Mouse (Mus musculus) lung, postnatal 14 days (tissue): ENCODE results near the gene Aoc3.
"Not testable (repeated sequence)": the region's sequence is repeated elsewhere in the genome, so short reads cannot be mapped to it uniquely, and the experiment has no call there.

Experiments used
- DNase-seq: peaks from one replicate; pipeline ENCODE4 v3.0.0; 2021

Gene Aoc3

GRCm38 (mm10) chr11:101330371-101330924 lies at the start of gene Aoc3:
Aoc3 (plus strand) TSS chr11:101330605.
- DNase-seq = no peak

- DNase-seq = no peak
These were observed 49.6 kb upstream of the Aoc3 start for GRCm38 (mm10) chr11:101280837-101281236.

GRCm38 (mm10) chr11:101282896-101283295 lies 47.5 kb upstream of the Aoc3 start:
- DNase-seq = no peak

GRCm38 (mm10) chr11:101283805-101284204 lies 46.6 kb upstream of the Aoc3 start:
- DNase-seq = no peak

GRCm38 (mm10) chr11:101287306-101287705 lies 43.1 kb upstream of the Aoc3 start:
- peak; percentile 33 for DNase-seq

- no peak for DNase-seq
These were observed 39.2 kb upstream of the Aoc3 start for GRCm38 (mm10) chr11:101291231-101291630.

GRCm38 (mm10) chr11:101295191-101295590 lies 35.2 kb upstream of the Aoc3 start:
- DNase-seq = no peak

- no peak for DNase-seq
These were observed 29.5 kb upstream of the Aoc3 start for GRCm38 (mm10) chr11:101300881-101301280.

- DNase-seq = no peak
These were observed 29.0 kb upstream of the Aoc3 start for GRCm38 (mm10) chr11:101301299-101302003.

GRCm38 (mm10) chr11:101302004-101302798 lies 28.2 kb upstream of the Aoc3 start, which contains the start of gene Becn1:
Becn1 (minus strand) TSS chr11:101302286.
- peak; percentile 99 for DNase-seq

GRCm38 (mm10) chr11:101307744-101308143 lies 22.7 kb upstream of the Aoc3 start:
- no peak for DNase-seq

GRCm38 (mm10) chr11:101311083-101311482 lies 19.3 kb upstream of the Aoc3 start:
- no peak for DNase-seq

- no peak for DNase-seq
These were observed 18.3 kb upstream of the Aoc3 start for GRCm38 (mm10) chr11:101312150-101312549.

GRCm38 (mm10) chr11:101314567-101314966 lies 15.8 kb upstream of the Aoc3 start:
- no peak for DNase-seq

- no peak for DNase-seq
These were observed 15.2 kb upstream of the Aoc3 start for GRCm38 (mm10) chr11:101315082-101315650.

- DNase-seq = peak; percentile 92
These were observed 14.5 kb upstream of the Aoc3 start, which contains the start of gene Psme3 for GRCm38 (mm10) chr11:101315665-101316500. Psme3 (plus strand) TSS chr11:101316213.

- no peak for DNase-seq
These were observed 13.9 kb upstream of the Aoc3 start for GRCm38 (mm10) chr11:101316501-101316917.

- DNase-seq = peak; percentile 77
These were observed 6.8 kb upstream of the Aoc3 start for GRCm38 (mm10) chr11:101323609-101324008.

GRCm38 (mm10) chr11:101324763-101325162 lies 5.6 kb upstream of the Aoc3 start, which contains the start of gene Aoc2:
Aoc2 (plus strand) TSS chr11:101325063.
- no peak for DNase-seq

GRCm38 (mm10) chr11:101325201-101325600 lies 5.2 kb upstream of the Aoc3 start:
- not testable (repeated sequence) for DNase-seq

- DNase-seq = no peak
These were observed 4.3 kb upstream of the Aoc3 start for GRCm38 (mm10) chr11:101326147-101326546.

GRCm38 (mm10) chr11:101327311-101327710 lies 3.1 kb upstream of the Aoc3 start:
- no peak for DNase-seq
